Mouse (Mus musculus) liver, postnatal 0 days (tissue): ENCODE data around the gene Masp1. TPM values are rescaled to one million over a fixed set of nuclear protein-coding genes. Genes with fewer than 3 reads are reported as not detected.
A peak's percentile ranks its signal among the peaks of the same experiment; 100 is the strongest.

ENCODE experiments used
- ATAC-seq: fragments of 200-750 bp; cut with Nextera tagmentation; 2 replicates; pipeline ENCODE4 v1.8.0; 2017; ENCODE audit warnings: mild to moderate bottlenecking, moderate library complexity
- DNase-seq: peaks from one replicate; pipeline ENCODE4 v3.0.0-alpha.2; 2016
- H3K27ac ChIP-seq: fragments of 300-500 bp; sonication (generic); 2 replicates; pipeline ENCODE4 v1.5.1; 2014; ENCODE audit warnings: antibody characterized with exemption, moderate library complexity, mild to moderate bottlenecking, low read depth
- H3K27me3 ChIP-seq: fragments of 300-500 bp; sonication (generic); 2 replicates; pipeline ENCODE4 v1.6.1; 2014; ENCODE audit warnings: low read length, control low read depth, mixed read lengths; ENCODE audit not compliant: insufficient read depth
- H3K36me3 ChIP-seq: fragments of 300-500 bp; sonication (generic); replicated peaks from 2 replicates; pipeline ENCODE4 v1.6.1; 2014; ENCODE audit warnings: mild to moderate bottlenecking, control low read depth, low read length, moderate library complexity, mixed read lengths; ENCODE audit not compliant: insufficient read depth
- H3K4me1 ChIP-seq: fragments of 300-500 bp; sonication (generic); 2 replicates; pipeline ENCODE4 v1.6.1; 2014; ENCODE audit warnings: antibody characterized with exemption, mild to moderate bottlenecking, control low read depth; ENCODE audit not compliant: insufficient read depth
- H3K4me2 ChIP-seq: fragments of 300-500 bp; sonication (generic); 2 replicates; pipeline ENCODE4 v1.6.1; 2014; ENCODE audit warnings: low read depth, mild to moderate bottlenecking, low read length, moderate library complexity, mixed read lengths
- H3K4me3 ChIP-seq: fragments of 300-500 bp; sonication (generic); 2 replicates; pipeline ENCODE4 v1.5.1; 2014; ENCODE audit warnings: low read depth, low read length
- H3K9ac ChIP-seq: fragments of 300-500 bp; sonication (generic); replicated peaks from 2 replicates; pipeline ENCODE4 v1.6.1; 2014; ENCODE audit warnings: mild to moderate bottlenecking, moderate library complexity
- H3K9me3 ChIP-seq: fragments of 300-500 bp; sonication (generic); 2 replicates; pipeline ENCODE4 v1.6.1; 2016; ENCODE audit warnings: mild to moderate bottlenecking, control low read depth, low read length, mixed read lengths
- CTCF ChIP-seq: sonication (generic); IDR thresholded peaks from 2 replicates; pipeline ENCODE4 v1.5.1; 2016; ENCODE audit warnings: antibody characterized with exemption, low read depth
- EP300 ChIP-seq: IDR thresholded peaks from 2 replicates; pipeline ENCODE4 v1.6.1; 2016; ENCODE audit warnings: antibody characterized with exemption, low read depth, mild to moderate bottlenecking
- WGBS: fragments of 180-500 bp; shearing (Covaris S2); extraction: QIAGEN DNeasy Blood & Tissue Kit; methylation state at CpG from one replicate; pipeline ENCODE4 v1.1.7; 2014; ENCODE audit not compliant: insufficient replicate concordance; 5-methylcytosine and 5-hydroxymethylcytosine counted together
- polyA plus RNA-seq: library from polyadenylated mRNA; unstranded; fragments of >200 nt; fragmentation: Nextera tagmentation; extraction: Ambion mirVana; gene quantifications from 2 replicates; pipeline ENCODE4 v1.2.1, GENCODE M21; 2015

Gene Masp1
- polyA plus RNA-seq, 1 experiment from 2014 or later = 38.3 TPM

GRCm38 (mm10) chr16:23504320-23504744 lies 16.3 kb downstream of the Masp1 start:
- WGBS = 78% methylated on average over 3 of the region's 3 CpGs
- no peak for ATAC-seq
- H3K4me3 ChIP-seq = no peak overlapping the region
- no peak overlapping the region; the same call in 1 of the 2 replicates for H3K9ac ChIP-seq
- no peak for DNase-seq
- H3K4me1 ChIP-seq = peaks cover 52% of the 10 kb centered on the region
- no peaks in the 10 kb centered on the region for H3K27me3 ChIP-seq
- H3K4me2 ChIP-seq = no peak overlapping the region
- no peaks in the 10 kb centered on the region for H3K9me3 ChIP-seq
- H3K27ac ChIP-seq = peak overlapping the region; percentile 16; the same call in 1 of the 2 replicates
- TF ChIP-seq CTCF = no peak
- TF ChIP-seq EP300 = no peak
- peaks cover 11% of the 10 kb centered on the region for H3K36me3 ChIP-seq

- Histone ChIP-seq H3K4me2 (no peak overlapping the region), H3K4me3 (no peak overlapping the region), H3K9ac (no peak overlapping the region), H3K36me3 (peaks cover 7% of the 10 kb centered on the region; the same call in 1 of the 2 replicates), H3K27ac (peak overlapping the region; percentile 44; the same call in 1 of the 2 replicates), H3K4me1 (peaks cover 61% of the 10 kb centered on the region), H3K9me3 (no peaks in the 10 kb centered on the region), H3K27me3 (no peaks in the 10 kb centered on the region)
- TF ChIP-seq CTCF = no peak
- no peak for TF ChIP-seq EP300
- DNase-seq (no peak), ATAC-seq (no peak)
- WGBS = 82% methylated on average over 4 of the region's 4 CpGs
Observed at GRCm38 (mm10) chr16:23503351-23503750, 17.3 kb downstream of the Masp1 start.

DNA sequence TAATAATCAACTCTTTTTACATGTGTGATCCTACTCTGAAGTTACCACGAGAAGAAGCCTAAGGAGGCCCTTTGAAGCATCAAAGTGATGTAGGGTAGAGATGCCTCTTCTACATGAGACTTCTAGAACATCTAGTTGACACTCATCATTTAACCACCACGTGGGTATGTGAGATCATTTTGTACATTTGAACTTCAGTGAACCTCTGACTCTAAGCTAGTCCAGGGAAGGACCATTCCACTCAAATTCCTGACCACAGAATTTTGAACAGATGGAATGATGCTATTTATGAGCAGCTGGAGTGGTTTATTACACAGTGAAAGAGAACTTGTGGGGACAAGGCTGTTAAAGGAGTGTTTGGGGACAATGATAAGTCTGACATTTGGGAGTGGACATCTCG lies 18.1 kb downstream of the Masp1 start:
- ATAC-seq = no peak
- WGBS = 51% methylated on average over 3 of the region's 3 CpGs
- Histone ChIP-seq H3K9me3 (no peaks in the 10 kb centered on the region), H3K27me3 (no peaks in the 10 kb centered on the region), H3K27ac (peak overlapping the region; percentile 86), H3K4me3 (no peak overlapping the region), H3K4me1 (peaks cover 66% of the 10 kb centered on the region), H3K4me2 (no peak overlapping the region), H3K9ac (no peak overlapping the region), H3K36me3 (peaks cover 7% of the 10 kb centered on the region; the same call in 1 of the 2 replicates)
- DNase-seq = no peak
- TF ChIP-seq EP300 = no peak

DNA sequence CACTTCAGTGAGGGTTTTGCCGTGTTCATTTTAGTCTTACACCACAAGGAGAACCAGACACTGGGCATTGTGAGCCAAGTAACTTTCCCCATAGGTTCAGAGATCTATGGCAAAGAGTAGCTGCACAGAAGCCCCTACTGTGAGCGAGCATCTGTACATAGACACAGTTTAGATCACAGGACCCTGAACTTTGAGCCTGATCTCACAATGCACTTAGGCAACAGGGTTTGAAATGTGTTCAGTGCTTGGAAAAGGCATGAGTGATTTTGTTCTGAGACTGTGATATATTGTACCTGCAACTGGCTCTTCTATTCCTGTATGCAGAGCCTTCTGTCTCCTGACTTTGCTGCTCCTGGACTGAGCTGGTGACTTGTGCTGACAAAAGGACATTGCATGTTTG lies 19.3 kb downstream of the Masp1 start:
- no peak overlapping the region for H3K9ac ChIP-seq
- peak; percentile 71 for ATAC-seq
- H3K4me1 ChIP-seq = peaks cover 70% of the 10 kb centered on the region

GRCm38 (mm10) chr16:23500558-23500957 lies 20.1 kb downstream of the Masp1 start:
- Histone ChIP-seq H3K9ac (no peak overlapping the region), H3K27me3 (no peaks in the 10 kb centered on the region), H3K4me1 (peaks cover 63% of the 10 kb centered on the region), H3K9me3 (no peaks in the 10 kb centered on the region), H3K36me3 (peaks cover 7% of the 10 kb centered on the region; the same call in 1 of the 2 replicates), H3K4me2 (no peak overlapping the region), H3K27ac (peak overlapping the region; percentile 86), H3K4me3 (no peak overlapping the region)
- WGBS = 41% methylated on average over 5 of the region's 5 CpGs
- ATAC-seq (no peak; the same call in 1 of the 2 replicates), DNase-seq (no peak)
- no peak for TF ChIP-seq EP300
- TF ChIP-seq CTCF = no peak

More for the DNA sequence above, 19.3 kb downstream of the Masp1 start:
- H3K27me3 ChIP-seq = no peaks in the 10 kb centered on the region
- H3K4me2 ChIP-seq = no peak overlapping the region
- H3K27ac ChIP-seq = peak overlapping the region; percentile 86
- no peak overlapping the region for H3K4me3 ChIP-seq
- peaks cover 7% of the 10 kb centered on the region; the same call in 1 of the 2 replicates for H3K36me3 ChIP-seq
- WGBS = 43% methylated on average over 2 of the region's 2 CpGs
- H3K9me3 ChIP-seq = no peaks in the 10 kb centered on the region
- no peak for DNase-seq
- TF ChIP-seq EP300 = no peak
- no peak for TF ChIP-seq CTCF

DNA sequence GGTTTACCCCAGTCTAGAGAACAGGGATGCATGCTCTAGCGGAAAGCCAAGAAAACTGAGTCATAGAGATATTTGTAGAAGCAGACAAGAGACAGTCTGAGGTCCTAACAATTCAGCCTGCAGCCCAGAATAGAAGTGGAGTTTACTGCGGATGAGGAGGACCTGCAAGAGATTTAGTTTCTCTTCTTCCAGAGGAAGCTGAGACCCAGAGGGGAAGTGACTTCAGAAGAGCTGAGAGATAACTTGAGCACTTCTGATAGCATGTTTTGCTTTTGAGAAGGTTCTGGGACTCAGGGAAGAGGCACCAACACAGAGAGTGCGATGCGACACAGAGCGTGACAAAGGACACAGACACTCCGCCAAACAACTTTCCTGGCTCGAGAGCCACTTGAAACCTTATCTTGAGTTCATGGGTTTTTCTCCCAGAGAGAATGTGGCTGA lies 21.9 kb downstream of the Masp1 start:
- H3K4me2 ChIP-seq = peak overlapping the region; percentile 14; the same call in 1 of the 2 replicates
- 41% methylated on average over 7 of the region's 7 CpGs for WGBS
- H3K36me3 ChIP-seq = peaks cover 4% of the 10 kb centered on the region; the same call in 1 of the 2 replicates
- no peak for TF ChIP-seq CTCF
- no peak overlapping the region for H3K9ac ChIP-seq
- peak overlapping the region; percentile 82 for H3K27ac ChIP-seq
- no peaks in the 10 kb centered on the region for H3K27me3 ChIP-seq
- no peak for DNase-seq
- H3K9me3 ChIP-seq = no peaks in the 10 kb centered on the region
- ATAC-seq = no peak
- H3K4me1 ChIP-seq = peaks cover 55% of the 10 kb centered on the region
- no peak overlapping the region for H3K4me3 ChIP-seq
